Mouse (Mus musculus) frontal cortex, postnatal 10 days (tissue): ENCODE measurements around the gene Kcnk4.

Source experiments
- DNase-seq, 2 experiments: peaks; one replicate each; pipeline ENCODE4 v3.0.0; 2022; ENCODE audit warnings: low spot score in 2 of 2, mixed read lengths in 1 of 2

Kcnk4 gene

GRCm38 (mm10) chr19:6892512-6892911 lies 41.8 kb downstream of the Kcnk4 start:
- no peak for DNase-seq

DNA sequence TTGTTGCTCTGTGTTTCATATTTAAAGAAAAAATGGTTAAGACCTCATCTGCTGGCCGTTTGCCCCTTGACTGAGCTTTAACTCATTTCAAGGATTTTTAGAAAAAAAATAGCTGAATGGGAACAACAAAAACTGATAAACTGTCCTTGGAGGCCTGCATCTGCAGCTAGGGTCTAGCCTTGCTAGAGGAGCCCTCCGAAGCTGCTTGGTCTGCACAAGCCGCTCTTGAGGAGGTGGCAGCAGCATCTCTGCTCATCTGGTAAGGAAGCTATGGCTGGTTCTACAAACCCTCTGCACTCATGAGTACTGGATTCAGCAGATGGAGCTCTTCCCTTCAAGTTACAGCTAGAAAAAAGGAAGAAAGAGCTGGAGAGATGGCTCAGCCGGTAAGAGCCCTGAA lies 56.4 kb downstream of the Kcnk4 start:
- DNase-seq: no peak

- DNase-seq: no peak
These were observed 57.5 kb downstream of the Kcnk4 start for GRCm38 (mm10) chr19:6876799-6877198.

DNA sequence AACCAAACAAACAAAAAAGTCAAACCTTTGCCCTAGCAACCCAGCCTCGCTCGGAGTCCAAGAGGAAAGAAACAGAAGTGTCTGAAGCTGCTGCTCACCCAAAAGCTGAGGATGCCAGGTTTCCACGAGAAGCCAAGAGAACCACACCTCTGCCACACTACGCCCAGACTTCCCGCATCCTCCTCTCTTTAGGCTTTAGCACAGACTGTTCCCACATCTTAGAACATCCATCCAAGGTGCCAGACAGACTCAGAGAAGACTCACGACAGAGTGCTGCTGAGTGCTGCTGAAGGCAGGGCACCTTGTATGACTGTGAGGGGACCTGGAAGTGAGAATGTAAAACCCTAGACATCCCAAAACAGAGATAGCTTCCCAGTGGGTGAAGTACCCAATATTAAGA lies 58.5 kb downstream of the Kcnk4 start:
- no peak for DNase-seq

DNA sequence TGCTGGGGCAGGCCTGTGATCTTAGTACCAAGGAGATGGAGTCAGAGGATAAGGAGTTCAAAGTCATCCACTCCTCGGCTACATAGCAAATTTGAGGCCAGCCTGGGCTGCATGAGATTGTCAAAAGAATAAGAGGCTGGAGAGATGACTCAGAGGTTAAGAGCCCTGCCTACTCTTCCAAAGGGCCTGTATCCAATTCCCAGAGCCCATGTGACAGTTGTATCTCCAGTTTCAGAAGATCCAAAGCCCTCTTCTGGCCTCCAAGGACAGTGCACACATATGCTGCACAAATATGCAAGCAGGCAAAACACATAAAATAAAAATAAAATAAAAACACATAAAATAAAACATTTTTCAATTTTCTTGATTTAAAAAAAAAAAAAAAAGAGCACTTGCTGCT lies 60.1 kb downstream of the Kcnk4 start:
- DNase-seq: no peak
